Comparison of ENCODE assay signal across 28 mouse cellular contexts in the genomic region with DNA sequence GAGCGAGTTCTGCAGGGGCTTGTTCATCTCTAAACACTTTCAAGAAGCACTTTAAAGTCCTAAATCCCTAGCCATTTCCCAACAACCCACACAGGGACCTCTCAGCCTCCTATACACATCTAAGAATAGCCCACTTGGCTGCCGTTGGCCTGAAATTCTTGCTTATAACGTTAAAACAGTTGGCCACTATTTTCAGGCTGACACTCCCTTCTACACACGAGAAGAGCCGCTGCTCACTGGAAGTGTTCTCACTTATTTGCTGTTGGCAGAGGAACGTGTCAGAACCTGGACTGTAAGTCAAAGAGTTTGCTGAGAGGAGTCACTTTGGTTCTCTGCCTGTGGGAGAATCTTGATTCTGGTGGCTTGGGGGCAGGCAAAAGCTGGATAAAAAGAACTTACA. TPM values are rescaled to one million over a fixed set of nuclear protein-coding genes. Genes with fewer than 3 reads are reported as not detected.
DNase-seq lines count a peak whose midpoint lies in the region; ATAC-seq lines count a peak whose summit lies in the region.
"Had no signal": no experiment of that assay in that cellular context is flagged by ENCODE, and none has a peak within 500 bp of the region (broad histone marks: within the 10 kb centered on the region; RNA-seq: fewer than 3 reads in every experiment).

No protein-coding gene starts in this region.

- peak; percentile 91 for ATAC-seq in frontal cortex, adult (ENCODE audit: low TSS enrichment)
- ATAC-seq: activated CD4-positive, CD25-positive, alpha-beta regulatory T cell, adult 4 months; forebrain, embryonic 14.5 days; hindbrain, embryonic 16.5 days; Patski had no signal

- DNase-seq in frontal cortex, postnatal 25 days (ENCODE audit: low spot score in 2 of 2), result no peak
- peak; percentile 59 for DNase-seq in right cerebral cortex, adult 18-20 months
- no peak for DNase-seq in right cerebral cortex, postnatal 4 days
- DNase-seq in left cerebral cortex, adult 18-20 months (ENCODE audit: low spot score in 2 of 2), result peak; percentile 31 to 60
- peak; percentile 71 for DNase-seq in telencephalon, adult 2 months (ENCODE audit: low read depth, low spot score)
- no peak for DNase-seq in thymus, postnatal 0 days (ENCODE audit: low spot score)
- DNase-seq: adrenal gland, postnatal 14 days; cerebellum, adult 18-20 months; cerebellum, adult 9-11 months; cerebellum, postnatal 36 days; gastrocnemius, postnatal 25 days; heart, postnatal 4 days had no signal

RNA-seq across cellular contexts. Expression of gene A830031A19Rik, which starts 30.8 kb away (rescaled TPM):
- 1 to 10 TPM; 1.1 to 1.4 TPM for total RNA-seq in left cerebral cortex, adult 18-20 months (2021)
- not detected in 2 replicates for polyA plus RNA-seq in thymus, postnatal 0 days (2015; fragmentation: Nextera tagmentation; extraction: Ambion mirVana)
- total RNA-seq: adrenal gland, adult 18-20 months; adrenal gland, postnatal 14 days; CH12.LX; gastrocnemius, adult 18-20 months; gastrocnemius, postnatal 25 days; granulocyte monocyte progenitor cell, adult 5-6 weeks; heart, postnatal 4 days had no signal
- polyA plus RNA-seq: activated CD4-positive, CD25-positive, alpha-beta regulatory T cell, adult 4 months; embryonic facial prominence, embryonic 15.5 days; erythroblast, embryonic 14.5 days; forebrain, embryonic 10.5 days; heart, embryonic 13.5 days; heart, postnatal 0 days; hindbrain, embryonic 12.5 days; intestine, embryonic 14.5 days; Patski had no signal

RNA-seq across cellular contexts. Expression of gene Bcl11a, which starts 33.8 kb away (rescaled TPM):
- total RNA-seq in left cerebral cortex, adult 18-20 months (2021), result 10 to 100 TPM; 87.2 to 93.6 TPM
- 7.4 and 8.0 TPM in 2 replicates for polyA plus RNA-seq in thymus, postnatal 0 days (2015; fragmentation: Nextera tagmentation; extraction: Ambion mirVana)
- polyA plus RNA-seq: Patski had no signal

Comparison
In these comparisons a context has a peak if more than half of its experiments do, and no peak if none do; other contexts are left out.
1. DNase-seq: peak in right cerebral cortex, adult 18-20 months (single experiment), left cerebral cortex, adult 18-20 months (2 of 2) and telencephalon, adult 2 months (single experiment); none in frontal cortex, postnatal 25 days (0 of 2), right cerebral cortex, postnatal 4 days (single experiment) and thymus, postnatal 0 days (single experiment).